Mouse (Mus musculus) hindbrain, embryonic 14.5 days (tissue): ENCODE data around the gene Ablim2. TPM values are rescaled to one million over a fixed set of nuclear protein-coding genes. Genes with fewer than 3 reads are reported as not detected.

Experiments
- ATAC-seq: fragments of 200-750 bp; cut with Nextera tagmentation; 2 replicates; pipeline ENCODE4 v1.8.0; 2017; ENCODE audit warnings: moderate number of reproducible peaks, mild to moderate bottlenecking, moderate TSS enrichment, moderate library complexity; ENCODE audit not compliant: low FRiP score
- DNase-seq: peaks from one replicate; pipeline ENCODE4 v3.0.0-alpha.2; 2015; ENCODE audit warnings: low spot score
- H3K27ac ChIP-seq: fragments of 300-500 bp; sonication (generic); 2 replicates; pipeline ENCODE4 v1.5.1; 2014; ENCODE audit warnings: mild to moderate bottlenecking, moderate library complexity
- H3K27me3 ChIP-seq: fragments of 300-500 bp; sonication (generic); 2 replicates; pipeline ENCODE4 v1.6.1; 2014; ENCODE audit warnings: mild to moderate bottlenecking, low read length, mixed read lengths; ENCODE audit not compliant: control insufficient read depth, insufficient read depth
- H3K36me3 ChIP-seq: fragments of 300-500 bp; sonication (generic); replicated peaks from 2 replicates; pipeline ENCODE4 v1.6.1; 2014; ENCODE audit not compliant: control insufficient read depth, insufficient read depth
- H3K4me1 ChIP-seq: fragments of 300-500 bp; sonication (generic); replicated peaks from 2 replicates; pipeline ENCODE4 v1.6.1; 2014; ENCODE audit warnings: antibody characterized with exemption, low read length, mixed read lengths; ENCODE audit not compliant: control insufficient read depth, insufficient read depth
- H3K4me2 ChIP-seq: fragments of 300-500 bp; sonication (generic); replicated peaks from 2 replicates; pipeline ENCODE4 v1.6.1; 2014; ENCODE audit warnings: mild to moderate bottlenecking, moderate library complexity
- H3K4me3 ChIP-seq: fragments of 300-500 bp; sonication (generic); replicated peaks from 2 replicates; pipeline ENCODE4 v1.5.1; 2014; ENCODE audit warnings: mild to moderate bottlenecking, low read length
- H3K9ac ChIP-seq: fragments of 300-500 bp; sonication (generic); 2 replicates; pipeline ENCODE4 v1.6.1; 2014
- H3K9me3 ChIP-seq: fragments of 300-500 bp; sonication (generic); 2 replicates; pipeline ENCODE4 v1.6.1; 2016; ENCODE audit warnings: low read length; ENCODE audit not compliant: control insufficient read depth
- WGBS: fragments of 180-500 bp; shearing (Covaris S2); extraction: QIAGEN DNeasy Blood & Tissue Kit; methylation state at CpG from one replicate; pipeline ENCODE4 v1.1.7; 2014; 5-methylcytosine and 5-hydroxymethylcytosine counted together
- polyA plus RNA-seq: library from polyadenylated mRNA; unstranded; fragments of >200 nt; fragmentation: Nextera tagmentation; extraction: Ambion mirVana; gene quantifications from 2 replicates; pipeline ENCODE4 v1.2.1, GENCODE M21; 2014

The Ablim2 gene
- polyA plus RNA-seq, 1 experiment from 2014 or later = 19.9 TPM

- Histone ChIP-seq H3K9me3 (no peaks in the 10 kb centered on the region), H3K4me1 (0 out of 2 replicates have a peak, but pooled peaks cover 7% of the 10 kb centered on the region), H3K4me3 (no peak overlapping the region), H3K36me3 (no peaks in the 10 kb centered on the region), H3K27me3 (no peaks in the 10 kb centered on the region), H3K9ac (no peak overlapping the region), H3K4me2 (no peak overlapping the region), H3K27ac (no peak overlapping the region)
- DNase-seq (no peak), ATAC-seq (no peak)
- 89% methylated on average over 2 of the region's 2 CpGs for WGBS
Measured at GRCm38 (mm10) chr5:35733523-35733922, 24.2 kb upstream of the Ablim2 start.

- H3K4me3 ChIP-seq = no peak overlapping the region
- no peak overlapping the region for H3K9ac ChIP-seq
- DNase-seq (peak; percentile 34), ATAC-seq (0 out of 2 replicates have a peak, but pooled peaks have one; percentile 24)
- H3K36me3 ChIP-seq = no peaks in the 10 kb centered on the region
- WGBS = 77% methylated on average over 20 of the region's 20 CpGs
- H3K27me3 ChIP-seq = no peaks in the 10 kb centered on the region
- no peaks in the 10 kb centered on the region for H3K9me3 ChIP-seq
- H3K4me1 ChIP-seq = 0 out of 2 replicates have a peak, but pooled peaks cover 7% of the 10 kb centered on the region
- H3K4me2 ChIP-seq = no peak overlapping the region
- H3K27ac ChIP-seq = no peak overlapping the region
Measured at GRCm38 (mm10) chr5:35737231-35737901, 20.3 kb upstream of the Ablim2 start.

- Histone ChIP-seq H3K9ac (no peak overlapping the region), H3K9me3 (no peaks in the 10 kb centered on the region), H3K4me3 (no peak overlapping the region), H3K27me3 (no peaks in the 10 kb centered on the region), H3K27ac (no peak overlapping the region), H3K4me1 (0 out of 2 replicates have a peak, but pooled peaks cover 7% of the 10 kb centered on the region), H3K36me3 (no peaks in the 10 kb centered on the region), H3K4me2 (no peak overlapping the region)
- ATAC-seq (no peak), DNase-seq (no peak)
- 66% methylated on average over 2 of the region's 2 CpGs for WGBS
Measured at GRCm38 (mm10) chr5:35739005-35739404, 18.7 kb upstream of the Ablim2 start.

- H3K4me2 ChIP-seq = no peak within 1 kb of the TSS
- DNase-seq = no peak
- 26% methylated on average over 10 of the region's 10 CpGs for WGBS
- no peak within 1 kb of the TSS for H3K9ac ChIP-seq
- no peak within 1 kb of the TSS for H3K4me3 ChIP-seq
- no peaks in the 10 kb centered on the region for H3K9me3 ChIP-seq
- no peak for ATAC-seq
- 0 out of 2 replicates have a peak, but pooled peaks cover 7% of the 10 kb centered on the region for H3K4me1 ChIP-seq
- H3K27ac ChIP-seq = no peak within 1 kb of the TSS
- H3K27me3 ChIP-seq = no peaks in the 10 kb centered on the region
- no peaks in the 10 kb centered on the region for H3K36me3 ChIP-seq
Measured at GRCm38 (mm10) chr5:35739536-35740278, 18.0 kb upstream of the Ablim2 start, which contains the start of gene Sh3tc1. Gene Sh3tc1, minus strand, starts transcription at chr5:35739987.

GRCm38 (mm10) chr5:35740716-35741115, 17.0 kb upstream of the Ablim2 start:
- no peak overlapping the region for H3K9ac ChIP-seq
- H3K27ac ChIP-seq = no peak overlapping the region
- H3K4me3 ChIP-seq = no peak overlapping the region
- WGBS = 12% methylated on average over 10 of the region's 10 CpGs
- no peak for ATAC-seq
- 0 out of 2 replicates have a peak, but pooled peaks cover 7% of the 10 kb centered on the region for H3K4me1 ChIP-seq
- no peaks in the 10 kb centered on the region for H3K27me3 ChIP-seq
- H3K9me3 ChIP-seq = no peaks in the 10 kb centered on the region
- H3K4me2 ChIP-seq = no peak overlapping the region
- no peaks in the 10 kb centered on the region for H3K36me3 ChIP-seq
- DNase-seq = no peak

GRCm38 (mm10) chr5:35741225-35741820, 16.4 kb upstream of the Ablim2 start:
- no peak for DNase-seq
- Histone ChIP-seq H3K4me3 (no peak overlapping the region), H3K4me1 (0 out of 2 replicates have a peak, but pooled peaks cover 7% of the 10 kb centered on the region), H3K4me2 (no peak overlapping the region), H3K9me3 (no peaks in the 10 kb centered on the region), H3K9ac (no peak overlapping the region), H3K36me3 (no peaks in the 10 kb centered on the region), H3K27ac (no peak overlapping the region), H3K27me3 (no peaks in the 10 kb centered on the region)
- no peak for ATAC-seq
- 48% methylated on average over 13 of the region's 13 CpGs for WGBS

- H3K4me1 ChIP-seq = no peaks in the 10 kb centered on the region
- no peak overlapping the region for H3K4me2 ChIP-seq
- H3K27ac ChIP-seq = no peak overlapping the region
- no peaks in the 10 kb centered on the region for H3K9me3 ChIP-seq
- no peak overlapping the region for H3K4me3 ChIP-seq
- ATAC-seq = no peak
- H3K9ac ChIP-seq = no peak overlapping the region
- no peak for DNase-seq
- no peaks in the 10 kb centered on the region for H3K27me3 ChIP-seq
- H3K36me3 ChIP-seq = no peaks in the 10 kb centered on the region
- WGBS = 81% methylated on average over 8 of the region's 8 CpGs
Measured at GRCm38 (mm10) chr5:35743238-35743951, 14.3 kb upstream of the Ablim2 start.

- H3K36me3 ChIP-seq = no peaks in the 10 kb centered on the region
- no peak overlapping the region for H3K4me3 ChIP-seq
- no peaks in the 10 kb centered on the region for H3K4me1 ChIP-seq
- no peak overlapping the region for H3K9ac ChIP-seq
- 86% methylated on average over 7 of the region's 7 CpGs for WGBS
- no peak overlapping the region for H3K27ac ChIP-seq
- no peaks in the 10 kb centered on the region for H3K9me3 ChIP-seq
- H3K27me3 ChIP-seq = no peaks in the 10 kb centered on the region
- DNase-seq = no peak
- no peak overlapping the region for H3K4me2 ChIP-seq
- no peak for ATAC-seq
Measured at GRCm38 (mm10) chr5:35743990-35744722, 13.5 kb upstream of the Ablim2 start.
